Mouse (Mus musculus) E14TG2a.4 (cell line): ENCODE measurements at regions not wholly inside any gene's neighbourhood (a gene's known extent, or its start where the extent isn't known, plus 50 kb on each side); places are given as distances from the start of the nearest gene placed in this dataset.

ENCODE experiments used
- CTCF ChIP-seq: conservative IDR thresholded peaks from 2 replicates; pipeline ENCODE4 v1.5.1; 2014; ENCODE audit warnings: low read length
- NANOG ChIP-seq: IDR thresholded peaks from 2 replicates; pipeline ENCODE4 v1.6.1; 2014; ENCODE audit warnings: borderline replicate concordance, low read length, mixed read lengths
- POU5F1 ChIP-seq: IDR thresholded peaks from 2 replicates; pipeline ENCODE4 v1.6.1; 2014; ENCODE audit warnings: low read length, borderline replicate concordance

DNA sequence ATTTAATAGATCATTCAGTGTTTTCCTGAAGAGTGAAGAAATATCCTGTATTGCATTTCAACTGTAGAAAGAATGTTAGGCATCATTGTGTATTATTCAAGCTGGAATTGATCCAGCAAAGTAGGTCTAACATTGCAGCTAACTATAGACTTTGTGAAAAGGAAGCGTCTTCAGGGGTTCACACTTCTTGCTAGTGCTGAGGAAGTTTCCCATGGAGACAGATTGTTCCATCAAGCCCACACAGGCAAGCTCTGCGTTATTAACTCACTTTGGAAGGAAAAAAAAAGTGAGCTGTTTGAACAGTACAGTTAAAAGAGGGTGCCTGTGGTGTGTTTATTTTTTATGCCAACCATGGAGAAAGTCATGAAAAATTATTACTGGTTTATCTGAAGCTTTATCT lies 206.1 kb downstream of the Rergl start:
- no peak for TF ChIP-seq NANOG
- TF ChIP-seq CTCF, result no peak
- no peak for TF ChIP-seq POU5F1
